Comparison of ENCODE assay signal across 8 mouse cellular contexts in genomic region chr6:60201548-60201947, GRCm38 (mm10).
DNase-seq lines count a peak whose midpoint lies in the region; ATAC-seq and TF ChIP-seq lines count a peak whose summit lies in the region.

No protein-coding gene starts in this region.

- TF ChIP-seq EP300 in heart, postnatal 0 days (IDR thresholded peaks at IDR 0.05; ENCODE audit: low read depth), result no peak

- peak; percentile 73 for TF ChIP-seq CTCF in heart, postnatal 0 days (IDR thresholded peaks at IDR 0.05; ENCODE audit: low read depth)

- DNase-seq in heart, postnatal 0 days (ENCODE audit: low spot score), result no peak
- DNase-seq in heart, postnatal 25 days (ENCODE audit: low spot score), result no peak
- DNase-seq in 3T3-L1 (ENCODE audit: low read depth, low spot score) (peak; percentile 69), MEL-GATA-1-ER (ENCODE audit: extremely low read depth, low read depth) (peak; percentile 58)
- DNase-seq in left cerebral cortex, postnatal 4 days, result peak; percentile 5
- no peak for DNase-seq in spleen, postnatal 10 days (ENCODE audit: low spot score in 2 of 2)
- DNase-seq in urinary bladder, adult 2 months (ENCODE audit: low spot score), result no peak

- H3K4me1 ChIP-seq in heart, postnatal 0 days (ENCODE audit: control insufficient read depth, insufficient read depth), result no peaks in the 10 kb centered on the region
- no peaks in the 10 kb centered on the region for H3K4me1 ChIP-seq in forebrain, embryonic 15.5 days

- no peak overlapping the region for H3K9ac ChIP-seq in heart, postnatal 0 days (replicated peaks; ENCODE audit: low read depth, low read length)
- H3K9ac ChIP-seq in forebrain, embryonic 15.5 days (replicated peaks), result no peak overlapping the region

- no peak for ATAC-seq in heart, postnatal 0 days (ENCODE audit: insufficient read depth, low read depth)
- ATAC-seq in forebrain, embryonic 15.5 days (replicated peaks), result 0 out of 2 replicates have a peak, but pooled peaks have one; percentile 41

- intact Hi-C loops in heart, postnatal 25 days (cut with DNase I), result no loop called here
- intact Hi-C loops in left cerebral cortex, postnatal 4 days (cut with DNase I), result no loop called here

- H3K4me3 ChIP-seq in heart, postnatal 0 days (ENCODE audit: low read depth, low read length), result no peak overlapping the region
- no peak overlapping the region for H3K4me3 ChIP-seq in forebrain, embryonic 15.5 days

- no peak overlapping the region for H3K4me2 ChIP-seq in heart, postnatal 0 days (ENCODE audit: low read depth, low read length)
- no peak overlapping the region for H3K4me2 ChIP-seq in forebrain, embryonic 15.5 days (replicated peaks)

- WGBS in heart, postnatal 0 days, result 58% methylated on average over 10 of the region's 10 CpGs
- WGBS in forebrain, embryonic 15.5 days, result 74% methylated on average over 10 of the region's 10 CpGs

- no peaks in the 10 kb centered on the region for H3K36me3 ChIP-seq in heart, postnatal 0 days (replicated peaks; ENCODE audit: control insufficient read depth, insufficient read depth, low read length)
- no peaks in the 10 kb centered on the region for H3K36me3 ChIP-seq in forebrain, embryonic 15.5 days

- no peaks in the 10 kb centered on the region for H3K27me3 ChIP-seq in heart, postnatal 0 days (ENCODE audit: control insufficient read depth, insufficient read depth, low read length)
- H3K27me3 ChIP-seq in forebrain, embryonic 15.5 days, result no peaks in the 10 kb centered on the region

- no peak overlapping the region for H3K27ac ChIP-seq in heart, postnatal 0 days (ENCODE audit: low read depth)
- no peak overlapping the region for H3K27ac ChIP-seq in forebrain, embryonic 15.5 days (replicated peaks)

- no peaks in the 10 kb centered on the region for H3K9me3 ChIP-seq in heart, postnatal 0 days (replicated peaks; ENCODE audit: control insufficient read depth, low read length)
- no peaks in the 10 kb centered on the region for H3K9me3 ChIP-seq in forebrain, embryonic 15.5 days

Comparison
In these comparisons a context has a peak if more than half of its experiments do, and no peak if none do; other contexts are left out.
1. DNase-seq: peak in 3T3-L1 (single experiment), MEL-GATA-1-ER (single experiment) and left cerebral cortex, postnatal 4 days (single experiment); none in heart, postnatal 0 days (single experiment), heart, postnatal 25 days (single experiment), spleen, postnatal 10 days (0 of 2) and urinary bladder, adult 2 months (single experiment).